In genomic region chr4:62314516-62314915, GRCm38 (mm10) we compare ENCODE assay signal across 21 mouse cellular contexts.
"Had no signal": no experiment of that assay in that cellular context is flagged by ENCODE, and none has a peak within 500 bp of the region (broad histone marks: within the 10 kb centered on the region; RNA-seq: fewer than 3 reads in every experiment).

No protein-coding gene starts in this region.

- H3K4me3 ChIP-seq: left cerebral cortex, adult 2 months; midbrain, embryonic 12.5 days; midbrain, embryonic 15.5 days; neural tube, embryonic 12.5 days; neural tube, embryonic 15.5 days had no signal

- ATAC-seq: midbrain, embryonic 15.5 days had no signal

- H3K27me3 ChIP-seq: midbrain, embryonic 12.5 days; midbrain, embryonic 15.5 days; neural tube, embryonic 12.5 days; neural tube, embryonic 15.5 days had no signal

- H3K9ac ChIP-seq: liver, embryonic 14.5 days; midbrain, embryonic 12.5 days; midbrain, embryonic 15.5 days; neural tube, embryonic 12.5 days; neural tube, embryonic 15.5 days had no signal

- DNase-seq: kidney, adult 2 months; kidney, postnatal 25 days; layer of hippocampus, postnatal 36 days; lung, adult 18-20 months; lung, postnatal 14 days; lung, postnatal 4 days; right cerebral cortex, adult 18-20 months; right cerebral cortex, postnatal 14 days; right cerebral cortex, postnatal 4 days; thymus, adult 2 months; thymus, postnatal 14 days; thymus, postnatal 4 days had no signal

- H3K4me1 ChIP-seq: midbrain, embryonic 12.5 days; midbrain, embryonic 15.5 days; neural tube, embryonic 12.5 days; neural tube, embryonic 15.5 days had no signal

- H3K4me2 ChIP-seq: liver, embryonic 11.5 days; midbrain, embryonic 12.5 days; midbrain, embryonic 15.5 days; neural tube, embryonic 12.5 days; neural tube, embryonic 15.5 days had no signal

- H3K9me3 ChIP-seq: midbrain, embryonic 12.5 days; midbrain, embryonic 15.5 days; neural tube, embryonic 12.5 days; neural tube, embryonic 15.5 days had no signal

- H3K27ac ChIP-seq: kidney, postnatal 0 days; left cerebral cortex, adult 2 months; liver, embryonic 14.5 days; midbrain, embryonic 12.5 days; midbrain, embryonic 15.5 days; neural tube, embryonic 12.5 days; neural tube, embryonic 15.5 days; stomach, postnatal 0 days had no signal
